Mouse (Mus musculus) ES-E14 (cell line): ENCODE results near the gene Pgc.

Experiments used
- CHD2 ChIP-seq: IDR thresholded peaks from 2 replicates; pipeline ENCODE4 v1.6.1; 2014; ENCODE audit warnings: mild to moderate bottlenecking, low read depth, low read length, inconsistent platforms
- MAFK ChIP-seq: IDR thresholded peaks from 2 replicates; pipeline ENCODE4 v1.6.1; 2014; ENCODE audit warnings: mild to moderate bottlenecking, low read depth, low read length, inconsistent platforms; ENCODE audit not compliant: insufficient read depth
- ZC3H11A ChIP-seq: IDR thresholded peaks from 2 replicates; pipeline ENCODE4 v1.6.1; 2012; ENCODE audit warnings: low read depth, mild to moderate bottlenecking, inconsistent platforms, low read length, borderline replicate concordance
- ZNF384 ChIP-seq: IDR thresholded peaks from 2 replicates; pipeline ENCODE4 v1.6.1; 2012; ENCODE audit warnings: low read depth, low read length, inconsistent platforms

DNA sequence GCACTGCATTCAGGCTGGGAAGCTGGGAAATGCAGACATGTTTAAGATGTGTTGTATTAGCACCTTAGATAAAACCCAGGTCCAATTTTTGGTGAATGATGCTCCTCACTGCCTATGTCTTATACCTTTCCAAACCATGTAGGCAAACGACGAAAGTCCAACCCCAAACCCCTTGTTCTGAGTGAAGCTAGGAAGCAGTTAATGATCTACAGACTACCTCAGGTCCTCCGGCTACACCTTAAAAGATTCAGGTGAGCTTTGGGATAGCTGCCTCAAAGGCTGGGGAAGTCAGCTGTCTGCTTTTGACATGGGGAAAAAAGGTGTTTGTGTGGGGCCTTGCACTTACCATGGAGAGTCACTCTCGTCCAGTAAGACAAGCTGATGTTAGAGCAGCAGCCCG, 47.9 kb upstream of the Pgc start:
- TF ChIP-seq ZNF384 (no peak), ZC3H11A (no peak), MAFK (no peak), CHD2 (no peak)
